Mouse (Mus musculus): ENCODE data around the gene Ctnna3. TPM values are rescaled to one million over a fixed set of nuclear protein-coding genes. Genes with fewer than 3 reads are reported as not detected.

Gene Ctnna3
- polyA plus RNA-seq (2012; rRNA removed), result 0.23 and 0.35 TPM in 2 replicates

GRCm38 (mm10) chr10:63429785-63430305 lies at the start of gene Ctnna3:
TSS of gene Ctnna3 (plus strand) at chr10:63430098.

GRCm38 (mm10) chr10:63381498-63382280 lies 48.2 kb upstream of the Ctnna3 start, which contains the start of gene Sirt1:
TSS of gene Sirt1 (minus strand) at chr10:63381704.

DNA sequence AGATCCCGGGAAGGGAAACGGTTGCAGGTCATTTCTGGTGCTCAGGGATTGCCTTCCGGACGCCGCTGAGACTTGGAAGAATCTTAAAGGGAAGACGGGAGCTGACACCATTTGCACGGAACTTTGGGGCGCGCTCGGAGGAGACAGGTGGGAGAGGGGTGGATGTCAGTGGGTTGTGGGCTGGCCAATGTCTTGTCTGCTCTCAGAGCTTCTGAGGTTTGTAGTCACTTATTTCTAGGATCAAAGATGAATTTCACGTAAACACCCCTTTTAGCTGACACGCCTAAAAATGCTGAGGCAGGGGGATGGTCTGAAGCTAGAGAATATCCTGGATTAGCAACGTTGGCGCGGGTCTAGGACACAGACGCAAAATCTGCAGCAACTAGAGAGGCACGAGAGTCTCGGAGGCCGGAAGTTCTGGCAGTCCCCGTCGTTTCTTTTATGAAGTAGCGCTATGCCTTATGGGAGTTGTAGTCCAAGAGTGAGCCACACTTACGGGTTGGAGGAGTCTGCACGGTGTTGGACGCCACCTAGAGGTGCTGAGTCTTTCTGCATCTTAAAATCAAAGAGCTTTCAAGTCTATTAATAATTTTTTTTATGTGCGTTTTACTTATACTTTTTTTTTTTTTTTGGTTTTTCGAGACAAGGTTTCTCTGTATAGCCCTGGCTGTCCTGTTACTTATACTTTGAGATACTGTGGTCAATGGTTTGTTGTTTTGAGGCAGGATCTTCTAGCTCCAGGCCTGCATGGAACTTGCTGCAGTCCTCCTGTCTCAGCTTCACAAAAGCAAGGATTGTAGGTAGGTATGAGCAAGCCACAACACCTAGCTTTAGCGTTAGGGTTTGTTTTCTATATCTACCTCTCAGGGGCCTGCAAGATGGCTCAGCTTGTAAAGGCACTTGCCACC lies 47.3 kb upstream of the Ctnna3 start, which contains the start of gene Dnajc12:
Gene Dnajc12 (plus strand): TSS at position 72 of the 908 bp plus-strand sequence.

GRCm38 (mm10) chr10:63421739-63422735 lies 7.9 kb upstream of the Ctnna3 start, which contains the start of gene Gm7075:
TSS of gene Gm7075 (minus strand) at chr10:63421789.

GRCm38 (mm10) chr10:63927334-63927733 lies 497.4 kb downstream of the Ctnna3 start, which contains the start of gene Gm10118:
TSS of gene Gm10118 (minus strand) at chr10:63927434.

GRCm38 (mm10) chr10:64089680-64090460 lies 660.0 kb downstream of the Ctnna3 start, which contains the start of gene Lrrtm3:
TSS of gene Lrrtm3 (minus strand) at chr10:64090277.

Other genes starting within 250 kb of the Ctnna3 start
- gene Mypn, start 226.1 kb upstream of the Ctnna3 start, polyA plus RNA-seq (2012; rRNA removed), result 0.53 and 1.1 TPM in 2 replicates
- gene Herc4, start 186.3 kb upstream of the Ctnna3 start, polyA plus RNA-seq (2012; rRNA removed), result 42.5 and 43.4 TPM in 2 replicates
- gene Sirt1, start 48.4 kb upstream of the Ctnna3 start, polyA plus RNA-seq (2012; rRNA removed), result 15.0 and 15.7 TPM in 2 replicates
- 10.1 and 12.3 TPM in 2 replicates for gene Dnajc12, start 47.7 kb upstream of the Ctnna3 start, polyA plus RNA-seq (2012; rRNA removed)
- not detected in 2 replicates for gene Gm7075, start 8.3 kb upstream of the Ctnna3 start, polyA plus RNA-seq (2012; rRNA removed)